Mouse (Mus musculus) heart, adult 2 months (tissue): ENCODE data around the gene Lipt1.

Experiments
- CTCF ChIP-seq: fragments of 200-600 bp; IDR thresholded peaks from 2 replicates; pipeline ENCODE4 v1.8.1; 2022; ENCODE audit warnings: antibody characterized with exemption, mild to moderate bottlenecking, moderate library complexity
- EP300 ChIP-seq: fragments of 200-500 bp; IDR thresholded peaks from 2 replicates; pipeline ENCODE4 v1.6.1; 2011; ENCODE audit warnings: low read depth, low read length, control low read depth; ENCODE audit not compliant: insufficient read depth
- POLR2A ChIP-seq: fragments of 200-500 bp; IDR thresholded peaks from 2 replicates; pipeline ENCODE4 v1.6.1; 2011; ENCODE audit warnings: mild to moderate bottlenecking, low read depth, low read length, control low read depth; ENCODE audit not compliant: insufficient read depth

DNA sequence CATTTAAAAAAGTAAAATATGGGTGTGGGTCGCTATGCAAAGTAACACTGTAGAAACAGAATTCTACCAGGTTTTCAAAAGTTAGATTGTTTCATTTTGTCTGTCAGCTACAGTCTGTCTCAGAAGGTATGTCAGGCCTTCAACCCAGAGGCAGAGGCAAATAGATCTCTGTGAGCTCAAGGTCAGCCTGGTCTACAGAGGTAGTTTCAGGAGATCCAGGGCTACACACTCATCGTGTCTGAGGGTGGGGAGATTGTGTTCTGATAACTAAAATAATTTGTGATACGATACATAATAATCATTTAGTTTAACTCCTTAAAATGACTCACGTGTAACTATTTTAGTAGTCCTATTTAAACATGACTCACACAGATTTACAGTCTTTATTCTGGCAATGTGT, 1.6 kb downstream of the Lipt1 start:
- TF ChIP-seq CTCF: no peak
- no peak for TF ChIP-seq POLR2A
- TF ChIP-seq EP300: no peak
